Mouse (Mus musculus): ENCODE results near the gene Cfb. TPM values are rescaled to one million over a fixed set of nuclear protein-coding genes. Genes with fewer than 3 reads are reported as not detected.

The Cfb gene
- polyA plus RNA-seq, 1 experiment from 2014 or later: 1.6 TPM

GRCm38 (mm10) chr17:34890074-34890743 is 27.9 kb upstream of the Cfb start:
- WGBS: 86% methylated on average over 12 of the region's 12 CpGs
- Histone ChIP-seq H3K27me3 (replicated peaks; ENCODE audit: control insufficient read depth, insufficient read depth, low read length) (no peaks in the 10 kb centered on the region), H3K9ac (ENCODE audit: low read depth, low read length) (no peak overlapping the region), H3K9me3 (ENCODE audit: control insufficient read depth, low read length) (no peaks in the 10 kb centered on the region), H3K4me3 (ENCODE audit: low read length) (no peak overlapping the region), H3K36me3 (ENCODE audit: control insufficient read depth, insufficient read depth, low read length) (no peaks in the 10 kb centered on the region), H3K4me1 (ENCODE audit: control insufficient read depth, insufficient read depth, low read depth, low read length) (peaks cover 3% of the 10 kb centered on the region), H3K4me2 (ENCODE audit: low read length) (no peak overlapping the region), H3K27ac (ENCODE audit: low read depth, low read length) (no peak overlapping the region)
- ATAC-seq: no peak

- no peak overlapping the region for H3K4me2 ChIP-seq (ENCODE audit: low read length)
- no peaks in the 10 kb centered on the region for H3K27me3 ChIP-seq (replicated peaks; ENCODE audit: control insufficient read depth, insufficient read depth, low read length)
- WGBS: 89% methylated on average over 5 of the region's 5 CpGs
- no peaks in the 10 kb centered on the region for H3K36me3 ChIP-seq (ENCODE audit: control insufficient read depth, insufficient read depth, low read length)
- no peaks in the 10 kb centered on the region for H3K4me1 ChIP-seq (ENCODE audit: control insufficient read depth, insufficient read depth, low read depth, low read length)
- H3K9ac ChIP-seq (ENCODE audit: low read depth, low read length): no peak overlapping the region
- no peaks in the 10 kb centered on the region for H3K9me3 ChIP-seq (ENCODE audit: control insufficient read depth, low read length)
- H3K4me3 ChIP-seq (ENCODE audit: low read length): no peak overlapping the region
- no peak for ATAC-seq
- no peak overlapping the region for H3K27ac ChIP-seq (ENCODE audit: low read depth, low read length)
These were observed 25.6 kb upstream of the Cfb start for GRCm38 (mm10) chr17:34887942-34888341.

- Histone ChIP-seq H3K36me3 (ENCODE audit: control insufficient read depth, insufficient read depth, low read length) (no peaks in the 10 kb centered on the region), H3K9ac (ENCODE audit: low read depth, low read length) (no peak overlapping the region), H3K4me1 (ENCODE audit: control insufficient read depth, insufficient read depth, low read depth, low read length) (no peaks in the 10 kb centered on the region), H3K27me3 (replicated peaks; ENCODE audit: control insufficient read depth, insufficient read depth, low read length) (no peaks in the 10 kb centered on the region), H3K27ac (ENCODE audit: low read depth, low read length) (no peak overlapping the region), H3K4me3 (ENCODE audit: low read length) (no peak overlapping the region), H3K4me2 (ENCODE audit: low read length) (no peak overlapping the region), H3K9me3 (ENCODE audit: control insufficient read depth, low read length) (no peaks in the 10 kb centered on the region)
- ATAC-seq: no peak
- 91% methylated on average over 3 of the region's 3 CpGs for WGBS
These were observed 23.3 kb upstream of the Cfb start for GRCm38 (mm10) chr17:34885615-34886014.

- H3K9ac ChIP-seq (ENCODE audit: low read depth, low read length): no peak overlapping the region
- no peaks in the 10 kb centered on the region for H3K9me3 ChIP-seq (ENCODE audit: control insufficient read depth, low read length)
- 85% methylated on average over 6 of the region's 6 CpGs for WGBS
These were observed 22.4 kb upstream of the Cfb start for GRCm38 (mm10) chr17:34884704-34885103.

GRCm38 (mm10) chr17:34883332-34883731 is 21.0 kb upstream of the Cfb start:
- H3K4me2 ChIP-seq (ENCODE audit: low read length): no peak overlapping the region
- H3K27ac ChIP-seq (ENCODE audit: low read depth, low read length): no peak overlapping the region
- H3K36me3 ChIP-seq (ENCODE audit: control insufficient read depth, insufficient read depth, low read length): no peaks in the 10 kb centered on the region
- H3K4me3 ChIP-seq (ENCODE audit: low read length): no peak overlapping the region
- H3K9me3 ChIP-seq (ENCODE audit: control insufficient read depth, low read length): no peaks in the 10 kb centered on the region
- H3K4me1 ChIP-seq (ENCODE audit: control insufficient read depth, insufficient read depth, low read depth, low read length): no peaks in the 10 kb centered on the region
- no peak overlapping the region for H3K9ac ChIP-seq (ENCODE audit: low read depth, low read length)
- 70% methylated on average over 3 of the region's 3 CpGs for WGBS
- ATAC-seq: no peak
- no peaks in the 10 kb centered on the region for H3K27me3 ChIP-seq (replicated peaks; ENCODE audit: control insufficient read depth, insufficient read depth, low read length)

More at GRCm38 (mm10) chr17:34884704-34885103, 22.4 kb upstream of the Cfb start:
- H3K27ac ChIP-seq (ENCODE audit: low read depth, low read length): no peak overlapping the region
- no peak for ATAC-seq
- H3K4me1 ChIP-seq (ENCODE audit: control insufficient read depth, insufficient read depth, low read depth, low read length): no peaks in the 10 kb centered on the region
- no peak overlapping the region for H3K4me2 ChIP-seq (ENCODE audit: low read length)
- H3K36me3 ChIP-seq (ENCODE audit: control insufficient read depth, insufficient read depth, low read length): no peaks in the 10 kb centered on the region
- H3K4me3 ChIP-seq (ENCODE audit: low read length): no peak overlapping the region
- H3K27me3 ChIP-seq (replicated peaks; ENCODE audit: control insufficient read depth, insufficient read depth, low read length): no peaks in the 10 kb centered on the region

- no peaks in the 10 kb centered on the region for H3K36me3 ChIP-seq (ENCODE audit: control insufficient read depth, insufficient read depth, low read length)
- no peak within 1 kb of the TSS for H3K9ac ChIP-seq (ENCODE audit: low read depth, low read length)
- 14% methylated on average over 15 of the region's 15 CpGs for WGBS
- no peak within 1 kb of the TSS for H3K4me3 ChIP-seq (ENCODE audit: low read length)
- no peak for ATAC-seq
- no peaks in the 10 kb centered on the region for H3K27me3 ChIP-seq (replicated peaks; ENCODE audit: control insufficient read depth, insufficient read depth, low read length)
- no peak within 1 kb of the TSS for H3K27ac ChIP-seq (ENCODE audit: low read depth, low read length)
- no peaks in the 10 kb centered on the region for H3K4me1 ChIP-seq (ENCODE audit: control insufficient read depth, insufficient read depth, low read depth, low read length)
- H3K4me2 ChIP-seq (ENCODE audit: low read length): no peak within 1 kb of the TSS
- no peaks in the 10 kb centered on the region for H3K9me3 ChIP-seq (ENCODE audit: control insufficient read depth, low read length)
These were observed 19.5 kb upstream of the Cfb start, which contains the start of gene Gm20547 for GRCm38 (mm10) chr17:34881683-34882310. TSS of gene Gm20547 (minus strand) at chr17:34882042.

- Histone ChIP-seq H3K36me3 (ENCODE audit: control insufficient read depth, insufficient read depth, low read length) (no peaks in the 10 kb centered on the region), H3K9me3 (ENCODE audit: control insufficient read depth, low read length) (no peaks in the 10 kb centered on the region), H3K27me3 (replicated peaks; ENCODE audit: control insufficient read depth, insufficient read depth, low read length) (no peaks in the 10 kb centered on the region), H3K4me1 (ENCODE audit: control insufficient read depth, insufficient read depth, low read depth, low read length) (no peaks in the 10 kb centered on the region), H3K9ac (ENCODE audit: low read depth, low read length) (no peak overlapping the region), H3K4me3 (ENCODE audit: low read length) (no peak overlapping the region), H3K4me2 (ENCODE audit: low read length) (no peak overlapping the region), H3K27ac (ENCODE audit: low read depth, low read length) (no peak overlapping the region)
- ATAC-seq: no peak
These were observed 18.8 kb upstream of the Cfb start for GRCm38 (mm10) chr17:34881166-34881565.

- H3K4me3 ChIP-seq (ENCODE audit: low read length): no peak within 1 kb of the TSS
- WGBS: 60% methylated on average over 11 of the region's 11 CpGs
- H3K27me3 ChIP-seq (replicated peaks; ENCODE audit: control insufficient read depth, insufficient read depth, low read length): no peaks in the 10 kb centered on the region
- no peaks in the 10 kb centered on the region for H3K9me3 ChIP-seq (ENCODE audit: control insufficient read depth, low read length)
- H3K27ac ChIP-seq (ENCODE audit: low read depth, low read length): no peak within 1 kb of the TSS
- no peaks in the 10 kb centered on the region for H3K4me1 ChIP-seq (ENCODE audit: control insufficient read depth, insufficient read depth, low read depth, low read length)
- no peaks in the 10 kb centered on the region for H3K36me3 ChIP-seq (ENCODE audit: control insufficient read depth, insufficient read depth, low read length)
- H3K9ac ChIP-seq (ENCODE audit: low read depth, low read length): no peak within 1 kb of the TSS
- no peak within 1 kb of the TSS for H3K4me2 ChIP-seq (ENCODE audit: low read length)
- ATAC-seq: no peak
These were observed 17.1 kb upstream of the Cfb start, which contains the start of gene Zbtb12 for GRCm38 (mm10) chr17:34879336-34879879. TSS of gene Zbtb12 (plus strand) at chr17:34879483.

- no peaks in the 10 kb centered on the region for H3K4me1 ChIP-seq (ENCODE audit: control insufficient read depth, insufficient read depth, low read depth, low read length)
- H3K9ac ChIP-seq (ENCODE audit: low read depth, low read length): no peak overlapping the region
- H3K4me3 ChIP-seq (ENCODE audit: low read length): no peak overlapping the region
- no peak overlapping the region for H3K27ac ChIP-seq (ENCODE audit: low read depth, low read length)
- H3K9me3 ChIP-seq (ENCODE audit: control insufficient read depth, low read length): no peaks in the 10 kb centered on the region
- no peak overlapping the region for H3K4me2 ChIP-seq (ENCODE audit: low read length)
- no peaks in the 10 kb centered on the region for H3K36me3 ChIP-seq (ENCODE audit: control insufficient read depth, insufficient read depth, low read length)
- no peak for ATAC-seq
- 90% methylated on average over 6 of the region's 6 CpGs for WGBS
- H3K27me3 ChIP-seq (replicated peaks; ENCODE audit: control insufficient read depth, insufficient read depth, low read length): no peaks in the 10 kb centered on the region
These were observed 12.0 kb upstream of the Cfb start for GRCm38 (mm10) chr17:34874321-34874720.

Measured in hindbrain, embryonic 16.5 days (tissue).